Mouse (Mus musculus): ENCODE data around the gene Gm49027. TPM values are rescaled to one million over a fixed set of nuclear protein-coding genes. Genes with fewer than 3 reads are reported as not detected.

Gene Gm49027
- polyA plus RNA-seq (2016; fragmentation: Nextera tagmentation; extraction: Ambion mirVana), result 0.24 and 0.35 TPM in 2 replicates

- Histone ChIP-seq H3K9me3 (no peaks in the 10 kb centered on the region), H3K4me1 (peaks cover 30% of the 10 kb centered on the region), H3K27me3 (replicated peaks; ENCODE audit: low read depth, poor library complexity, severe bottlenecking) (no peaks in the 10 kb centered on the region), H3K4me3 (peak within 1 kb of the TSS; percentile 80), H3K27ac (replicated peaks) (peak within 1 kb of the TSS; percentile 84; the same call in 1 of the 2 replicates), H3K36me3 (replicated peaks) (peaks cover 30% of the 10 kb centered on the region)
- no peak for DNase-seq (ENCODE audit: low spot score)
- WGBS, result 84% methylated on average over 7 of the region's 7 CpGs
Observed at GRCm38 (mm10) chr5:123525281-123525680, at the start of gene Gm49027. TSS of gene Gm49027 (minus strand) at chr5:123525488.

DNA sequence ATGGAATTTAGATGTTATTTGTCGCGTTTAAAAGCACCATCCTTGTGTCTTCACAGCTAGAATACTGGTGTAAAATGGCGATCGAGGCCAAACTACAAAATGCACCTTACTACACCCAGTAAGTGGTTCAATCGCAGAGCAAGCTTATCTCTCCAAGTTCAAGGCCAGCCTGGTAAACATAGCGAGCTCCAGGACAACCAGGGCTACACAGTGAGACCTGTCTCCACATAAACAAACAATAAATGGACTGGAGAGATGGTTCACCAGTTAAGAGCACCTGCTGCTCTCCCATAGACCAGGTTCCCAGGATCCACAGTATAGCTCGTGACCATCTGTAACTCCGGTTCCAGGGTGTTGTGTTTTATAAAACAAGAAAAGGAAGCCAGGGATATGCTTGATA, 48.1 kb upstream of the Gm49027 start:
- 69% methylated on average over 8 of the region's 8 CpGs for WGBS
- no peak for DNase-seq (ENCODE audit: low spot score)
- peak overlapping the region; percentile 54 for H3K27ac ChIP-seq (replicated peaks)
- peaks cover 9% of the 10 kb centered on the region for H3K4me1 ChIP-seq
- H3K36me3 ChIP-seq (replicated peaks), result peaks cover 31% of the 10 kb centered on the region
- no peaks in the 10 kb centered on the region for H3K27me3 ChIP-seq (replicated peaks; ENCODE audit: low read depth, poor library complexity, severe bottlenecking)
- peak overlapping the region; percentile 98 for H3K4me3 ChIP-seq
- H3K9me3 ChIP-seq, result no peaks in the 10 kb centered on the region

- H3K36me3 ChIP-seq (replicated peaks), result peaks cover 32% of the 10 kb centered on the region
- no peaks in the 10 kb centered on the region for H3K9me3 ChIP-seq
- no peaks in the 10 kb centered on the region for H3K27me3 ChIP-seq (replicated peaks; ENCODE audit: low read depth, poor library complexity, severe bottlenecking)
- peak within 1 kb of the TSS; percentile 98 for H3K4me3 ChIP-seq
- H3K27ac ChIP-seq (replicated peaks), result peak within 1 kb of the TSS; percentile 87
- H3K4me1 ChIP-seq, result peaks cover 9% of the 10 kb centered on the region
- DNase-seq (ENCODE audit: low spot score), result peak; percentile 98
- under 1% methylated on average over 54 of the region's 54 CpGs for WGBS
Observed at GRCm38 (mm10) chr5:123572357-123573186, 47.3 kb upstream of the Gm49027 start, which contains the start of gene Vps33a. TSS of gene Vps33a (minus strand) at chr5:123573038.

DNA sequence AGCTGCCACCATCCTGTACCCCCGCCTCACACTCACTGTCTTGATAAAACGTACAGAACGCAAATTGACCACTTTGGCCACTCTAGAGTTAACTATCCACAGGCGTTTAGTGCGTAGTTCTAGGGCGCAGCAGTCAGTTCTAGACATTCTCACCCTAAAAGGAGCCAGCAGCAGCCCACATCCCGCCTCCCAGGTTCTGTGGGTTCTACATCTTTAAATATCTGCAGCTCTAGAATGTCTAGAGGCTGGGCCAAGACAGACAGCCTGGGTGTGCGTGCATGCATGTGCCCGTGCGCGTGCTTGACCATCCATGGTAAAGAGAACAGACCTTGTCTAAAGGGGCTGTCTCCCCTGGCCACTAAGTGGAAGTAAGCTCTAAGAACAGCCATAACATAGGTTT, 35.8 kb upstream of the Gm49027 start:
- no peak overlapping the region for H3K27ac ChIP-seq (replicated peaks)
- no peaks in the 10 kb centered on the region for H3K4me1 ChIP-seq
- 95% methylated on average over 11 of the region's 11 CpGs for WGBS
- no peaks in the 10 kb centered on the region for H3K27me3 ChIP-seq (replicated peaks; ENCODE audit: low read depth, poor library complexity, severe bottlenecking)
- DNase-seq (ENCODE audit: low spot score), result no peak
- H3K4me3 ChIP-seq, result no peak overlapping the region
- no peaks in the 10 kb centered on the region for H3K9me3 ChIP-seq
- peaks cover 97% of the 10 kb centered on the region for H3K36me3 ChIP-seq (replicated peaks)

DNA sequence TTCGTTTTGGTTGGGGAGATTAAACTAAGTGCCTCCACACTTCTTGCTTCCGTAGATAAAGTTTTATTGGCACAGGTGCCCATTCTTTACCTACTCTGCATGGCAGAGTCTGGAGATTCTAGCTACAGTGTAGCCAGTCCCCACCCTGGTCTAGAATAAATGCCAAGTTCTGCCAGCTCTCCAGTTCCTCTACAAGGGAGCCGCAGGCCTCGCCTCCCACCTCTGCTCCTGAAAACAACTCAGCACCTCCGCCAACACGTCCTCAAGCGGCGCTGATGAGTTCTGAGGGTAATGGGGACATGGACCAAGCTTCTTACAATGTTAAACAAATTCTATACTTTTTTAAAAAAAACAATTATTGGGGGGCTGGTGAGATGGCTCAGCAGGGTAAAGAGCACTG, 34.3 kb upstream of the Gm49027 start:
- no peak for DNase-seq (ENCODE audit: low spot score)
- H3K36me3 ChIP-seq (replicated peaks), result peaks cover 94% of the 10 kb centered on the region
- no peaks in the 10 kb centered on the region for H3K4me1 ChIP-seq
- 93% methylated on average over 8 of the region's 8 CpGs for WGBS
- no peaks in the 10 kb centered on the region for H3K27me3 ChIP-seq (replicated peaks; ENCODE audit: low read depth, poor library complexity, severe bottlenecking)
- H3K4me3 ChIP-seq, result no peak overlapping the region
- H3K9me3 ChIP-seq, result no peaks in the 10 kb centered on the region
- H3K27ac ChIP-seq (replicated peaks), result no peak overlapping the region

DNA sequence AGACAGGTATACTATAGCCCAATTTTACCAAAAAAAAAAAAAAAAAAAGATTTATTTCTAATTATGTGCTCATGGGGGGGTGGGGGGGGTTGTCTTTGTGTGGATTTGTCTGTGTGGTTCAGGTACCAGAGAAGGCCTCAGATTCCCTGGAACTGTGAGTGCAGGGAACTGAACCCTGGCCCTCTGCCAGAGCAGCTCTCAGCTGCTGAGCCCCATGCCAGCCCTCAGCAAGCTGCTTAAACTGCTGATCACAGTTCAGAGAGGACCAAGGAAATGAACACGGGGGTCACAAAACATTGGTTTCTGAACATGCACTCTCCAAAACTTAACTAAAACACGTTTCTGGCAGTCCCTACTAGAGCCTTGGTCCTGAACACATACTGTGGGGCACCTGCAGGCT, 31.2 kb upstream of the Gm49027 start:
- 71% methylated on average over 2 of the region's 2 CpGs for WGBS
- Histone ChIP-seq H3K4me1 (no peaks in the 10 kb centered on the region), H3K36me3 (replicated peaks) (peaks cover 70% of the 10 kb centered on the region), H3K9me3 (no peaks in the 10 kb centered on the region), H3K4me3 (no peak overlapping the region), H3K27ac (replicated peaks) (no peak overlapping the region), H3K27me3 (replicated peaks; ENCODE audit: low read depth, poor library complexity, severe bottlenecking) (no peaks in the 10 kb centered on the region)
- no peak for DNase-seq (ENCODE audit: low spot score)

- Histone ChIP-seq H3K36me3 (replicated peaks) (peaks cover 62% of the 10 kb centered on the region), H3K27ac (replicated peaks) (no peak overlapping the region), H3K27me3 (replicated peaks; ENCODE audit: low read depth, poor library complexity, severe bottlenecking) (no peaks in the 10 kb centered on the region), H3K4me1 (no peaks in the 10 kb centered on the region), H3K9me3 (no peaks in the 10 kb centered on the region), H3K4me3 (no peak overlapping the region)
- no peak for DNase-seq (ENCODE audit: low spot score)
- 92% methylated on average over 7 of the region's 7 CpGs for WGBS
Observed at GRCm38 (mm10) chr5:123555693-123556092, 30.4 kb upstream of the Gm49027 start.

DNA sequence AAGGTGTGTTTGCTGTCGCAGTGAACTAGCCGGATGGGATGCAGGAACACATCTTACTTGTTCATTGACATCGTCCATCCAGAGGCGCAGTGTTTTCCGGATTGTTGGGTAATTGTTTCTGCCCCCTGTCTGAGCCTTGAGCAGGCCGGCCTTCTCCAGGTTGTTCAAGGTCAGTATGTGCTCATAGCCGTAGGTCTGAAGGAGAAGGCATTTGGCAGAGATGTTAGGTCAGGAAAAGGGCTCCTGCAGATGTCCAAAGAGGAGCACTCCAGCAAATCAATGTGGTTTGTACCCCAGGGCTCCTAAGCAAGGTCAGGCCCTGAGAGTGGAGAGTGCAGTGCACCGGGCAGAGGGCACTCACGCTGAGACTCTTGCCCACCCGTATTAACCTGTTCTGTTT, 8.5 kb upstream of the Gm49027 start:
- Histone ChIP-seq H3K36me3 (replicated peaks) (peaks cover 90% of the 10 kb centered on the region), H3K9me3 (no peaks in the 10 kb centered on the region), H3K27me3 (replicated peaks; ENCODE audit: low read depth, poor library complexity, severe bottlenecking) (no peaks in the 10 kb centered on the region), H3K4me3 (no peak overlapping the region), H3K4me1 (no peaks in the 10 kb centered on the region), H3K27ac (replicated peaks) (no peak overlapping the region)
- 93% methylated on average over 10 of the region's 10 CpGs for WGBS
- no peak for DNase-seq (ENCODE audit: low spot score)

- Histone ChIP-seq H3K4me3 (no peak overlapping the region), H3K27ac (replicated peaks) (no peak overlapping the region), H3K36me3 (replicated peaks) (peaks cover 77% of the 10 kb centered on the region), H3K4me1 (no peaks in the 10 kb centered on the region), H3K27me3 (replicated peaks; ENCODE audit: low read depth, poor library complexity, severe bottlenecking) (no peaks in the 10 kb centered on the region), H3K9me3 (no peaks in the 10 kb centered on the region)
- DNase-seq (ENCODE audit: low spot score), result no peak
- WGBS, result 90% methylated on average over 8 of the region's 8 CpGs
Observed at GRCm38 (mm10) chr5:123530056-123530455, 4.8 kb upstream of the Gm49027 start.

DNA sequence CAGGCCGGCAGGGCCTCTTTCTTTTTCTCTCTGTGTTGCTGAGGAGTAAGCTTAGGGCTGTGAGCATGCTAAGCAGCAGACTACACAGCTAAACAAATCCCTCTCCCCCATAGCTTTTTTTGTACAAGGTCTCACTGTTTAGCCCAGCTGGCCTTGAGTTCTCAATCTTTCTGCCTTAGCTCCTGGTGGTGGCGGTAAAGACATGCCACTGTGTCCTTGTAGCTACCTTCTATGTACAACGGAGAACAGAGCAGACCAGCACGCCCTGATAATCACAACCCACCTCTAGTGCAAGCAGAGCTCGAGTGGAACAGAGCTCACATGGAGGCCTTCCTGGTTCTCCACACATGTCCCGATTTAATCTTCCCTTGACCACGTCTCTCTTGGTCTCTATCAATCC, 3.4 kb upstream of the Gm49027 start:
- H3K9me3 ChIP-seq, result no peaks in the 10 kb centered on the region
- peaks cover 64% of the 10 kb centered on the region for H3K36me3 ChIP-seq (replicated peaks)
- WGBS, result 80% methylated on average over 7 of the region's 7 CpGs
- H3K4me3 ChIP-seq, result no peak overlapping the region
- H3K27ac ChIP-seq (replicated peaks), result no peak overlapping the region
- no peaks in the 10 kb centered on the region for H3K27me3 ChIP-seq (replicated peaks; ENCODE audit: low read depth, poor library complexity, severe bottlenecking)
- no peak for DNase-seq (ENCODE audit: low spot score)
- peaks cover 8% of the 10 kb centered on the region for H3K4me1 ChIP-seq

GRCm38 (mm10) chr5:123525916-123526495, 718 bp upstream of the Gm49027 start:
- no peak overlapping the region for H3K4me3 ChIP-seq
- no peaks in the 10 kb centered on the region for H3K9me3 ChIP-seq
- H3K36me3 ChIP-seq (replicated peaks), result peaks cover 37% of the 10 kb centered on the region
- H3K27me3 ChIP-seq (replicated peaks; ENCODE audit: low read depth, poor library complexity, severe bottlenecking), result no peaks in the 10 kb centered on the region
- no peak for DNase-seq (ENCODE audit: low spot score)
- H3K27ac ChIP-seq (replicated peaks), result no peak overlapping the region
- peaks cover 30% of the 10 kb centered on the region for H3K4me1 ChIP-seq
- 92% methylated on average over 9 of the region's 9 CpGs for WGBS

GRCm38 (mm10) chr5:123524393-123524750, 916 bp downstream of the Gm49027 start:
- peaks cover 30% of the 10 kb centered on the region for H3K4me1 ChIP-seq
- H3K27ac ChIP-seq (replicated peaks), result peak overlapping the region; percentile 84; the same call in 1 of the 2 replicates
- H3K4me3 ChIP-seq, result peak overlapping the region; percentile 80
- 1% methylated on average over 27 of the region's 27 CpGs for WGBS
- H3K9me3 ChIP-seq, result no peaks in the 10 kb centered on the region
- peaks cover 28% of the 10 kb centered on the region for H3K36me3 ChIP-seq (replicated peaks)
- no peaks in the 10 kb centered on the region for H3K27me3 ChIP-seq (replicated peaks; ENCODE audit: low read depth, poor library complexity, severe bottlenecking)
- no peak for DNase-seq (ENCODE audit: low spot score)
